Comparison of ENCODE assay signal across 9 mouse cellular contexts in genomic region chr7:4684203-4684602, GRCm38 (mm10). TPM values are rescaled to one million over a fixed set of nuclear protein-coding genes. Genes with fewer than 3 reads are reported as not detected.
DNase-seq lines count a peak whose midpoint lies in the region; ATAC-seq and TF ChIP-seq lines count a peak whose summit lies in the region.
"Had no signal": no experiment of that assay in that cellular context is flagged by ENCODE, and none has a peak within 500 bp of the region (broad histone marks: within the 10 kb centered on the region; RNA-seq: fewer than 3 reads in every experiment).

No protein-coding gene starts in this region.

- peak overlapping the region; percentile 39 for H3ac ChIP-seq in C2C12 (ENCODE audit: control insufficient read depth, insufficient read length, low read depth)

- DNase-seq in gastrocnemius, adult 2 months: no peak
- DNase-seq in gastrocnemius, postnatal 4 days (ENCODE audit: low spot score in 2 of 2): no peak
- DNase-seq in forebrain, embryonic 14.5 days (ENCODE audit: low spot score): no peak
- no peak for DNase-seq in liver, embryonic 14.5 days (ENCODE audit: low read depth in 3 of 3, low spot score in 3 of 3)
- no peak for DNase-seq in ovary, postnatal 14 days (ENCODE audit: low spot score)
- no peak for DNase-seq in layer of hippocampus, adult 9-10 months (ENCODE audit: low spot score)
- no peak for DNase-seq in gastrocnemius, postnatal 25 days

- no peak for TF ChIP-seq EP300 in liver, embryonic 14.5 days (IDR thresholded peaks at IDR 0.05; ENCODE audit: low read depth)

- WGBS in forebrain, embryonic 14.5 days: 1% methylated on average over 13 of the region's 13 CpGs
- 3% methylated on average over 13 of the region's 13 CpGs for WGBS in liver, embryonic 14.5 days (ENCODE audit: insufficient replicate concordance)

- peaks cover 9% of the 10 kb centered on the region for H3K79me3 ChIP-seq in C2C12 (ENCODE audit: low read depth)

- H3K9ac ChIP-seq in forebrain, embryonic 14.5 days (ENCODE audit: low read length): peak overlapping the region; percentile 59
- H3K9ac ChIP-seq in liver, embryonic 14.5 days (replicated peaks): peak overlapping the region; percentile 70

- no peaks in the 10 kb centered on the region for H3K9me3 ChIP-seq in forebrain, embryonic 14.5 days (replicated peaks; ENCODE audit: control insufficient read depth, low read length)
- H3K9me3 ChIP-seq in liver, embryonic 14.5 days (ENCODE audit: control insufficient read depth, low read length): no peaks in the 10 kb centered on the region

- no peak for TF ChIP-seq CTCF in gastrocnemius, adult 2 months (IDR thresholded peaks at IDR 0.05)
- TF ChIP-seq CTCF in C2C12 (IDR thresholded peaks at IDR 0.05; ENCODE audit: control insufficient read depth, insufficient read depth, insufficient read length): no peak
- 0 out of 2 replicates have a peak, but pooled peaks have one; percentile 1 for TF ChIP-seq CTCF in liver, embryonic 14.5 days (IDR thresholded peaks at IDR 0.05; ENCODE audit: low read depth)

- no peak for ATAC-seq in forebrain, embryonic 14.5 days
- ATAC-seq in liver, embryonic 14.5 days (ENCODE audit: insufficient read depth): peak; percentile 1

- H3K79me2 ChIP-seq in C2C12 (ENCODE audit: control insufficient read depth, insufficient read depth): peaks cover 20% of the 10 kb centered on the region

- peaks cover 5% of the 10 kb centered on the region for H3K4me1 ChIP-seq in forebrain, embryonic 14.5 days (ENCODE audit: control insufficient read depth, insufficient read depth, low read length)
- H3K4me1 ChIP-seq in liver, embryonic 14.5 days (replicated peaks; ENCODE audit: control insufficient read depth in 2 of 2, insufficient read depth in 2 of 2, low read length in 1 of 2): peaks cover 11 to 16% of the 10 kb centered on the region in 2 experiments

- peak overlapping the region; percentile 75 for H3K4me2 ChIP-seq in forebrain, embryonic 14.5 days (ENCODE audit: low read length)
- H3K4me2 ChIP-seq in liver, embryonic 14.5 days (ENCODE audit: low read depth): peak overlapping the region; percentile 92

- H3K27ac ChIP-seq in gastrocnemius, adult 2 months: peak overlapping the region; percentile 96
- H3K27ac ChIP-seq in forebrain, embryonic 14.5 days (ENCODE audit: low read depth, low read length): no peak overlapping the region
- H3K27ac ChIP-seq in liver, embryonic 14.5 days: peak overlapping the region; percentile 71

- peak overlapping the region; percentile 87 for H3K4me3 ChIP-seq in gastrocnemius, adult 2 months
- peak overlapping the region; percentile 71 for H3K4me3 ChIP-seq in C2C12 (ENCODE audit: insufficient read depth, poor library complexity, severe bottlenecking)
- peak overlapping the region; percentile 67 for H3K4me3 ChIP-seq in forebrain, embryonic 14.5 days (ENCODE audit: low read depth, low read length)
- peak overlapping the region; percentile 87 to 97 for H3K4me3 ChIP-seq in liver, embryonic 14.5 days (ENCODE audit: insufficient read depth in 1 of 2, low read depth in 2 of 2, low read length in 2 of 2)

- H3K36me3 ChIP-seq in C2C12 (ENCODE audit: control insufficient read depth, insufficient read depth): peaks cover 19% of the 10 kb centered on the region
- H3K36me3 ChIP-seq in forebrain, embryonic 14.5 days (ENCODE audit: control insufficient read depth, insufficient read depth, low read length): peaks cover 13% of the 10 kb centered on the region
- peaks cover 2% of the 10 kb centered on the region for H3K36me3 ChIP-seq in liver, embryonic 14.5 days (replicated peaks; ENCODE audit: control insufficient read depth, insufficient read depth, low read depth)

- intact Hi-C loops in gastrocnemius, adult 2 months (cut with DNase I): loop anchor here (2.0 kb wide), 1 partner anchor 55 kb away; no protein-coding TSS in a partner anchor

- no peaks in the 10 kb centered on the region for H3K27me3 ChIP-seq in C2C12 (ENCODE audit: control insufficient read depth, insufficient read depth, insufficient read length)
- H3K27me3 ChIP-seq in forebrain, embryonic 14.5 days (replicated peaks; ENCODE audit: control insufficient read depth, insufficient read depth, low read length): no peaks in the 10 kb centered on the region
- no peaks in the 10 kb centered on the region for H3K27me3 ChIP-seq in liver, embryonic 14.5 days (ENCODE audit: control insufficient read depth, insufficient read depth, low read length)

TF ChIP-seq in C2C12, 6 proteins besides CTCF, POLR2A, EP300 and RAD21:
- TF ChIP-seq CEBPB (IDR thresholded peaks at IDR 0.05; ENCODE audit: low read depth) (no peak), MAX (IDR thresholded peaks at IDR 0.05) (no peak), MYOG (IDR thresholded peaks at IDR 0.05; ENCODE audit: control insufficient read depth, extremely low read depth, insufficient read length) (no peak), MYOD1 (IDR thresholded peaks at IDR 0.05; ENCODE audit: control insufficient read depth, insufficient read length, low read depth) (no peak), USF1 (IDR thresholded peaks at IDR 0.05; ENCODE audit: low read depth) (no peak), FOSL1 (IDR thresholded peaks at IDR 0.05; ENCODE audit: insufficient read depth, low read length, poor library complexity, severe bottlenecking) (no peak)

RNA-seq across cellular contexts. Expression of gene Hspbp1, which starts 0.7 kb away (rescaled TPM):
- 10 to 100 TPM; 23.4 to 29.8 TPM for total RNA-seq in gastrocnemius, adult 2 months (2021)
- total RNA-seq in gastrocnemius, postnatal 4 days (2021): 10 to 100 TPM; 25.7 to 27.8 TPM
- polyA plus RNA-seq in C2C12 (2012; fragmentation: generic; extraction: Trizol): 110 TPM
- polyA plus RNA-seq in forebrain, embryonic 14.5 days (2014; fragmentation: Nextera tagmentation; extraction: Ambion mirVana): 141 and 156 TPM in 2 replicates
- 28.2 and 38.5 TPM in 2 replicates for polyA plus RNA-seq in liver, embryonic 14.5 days (2012; rRNA removed)
- 56.7 and 60.6 TPM in 2 replicates for polyA plus RNA-seq in liver, embryonic 14.5 days (2014; fragmentation: Nextera tagmentation; extraction: Ambion mirVana)
- 10 to 100 TPM; 21.8 to 23.1 TPM for total RNA-seq in gastrocnemius, postnatal 25 days (2021)

RNA-seq across cellular contexts. Expression of gene Brsk1, which starts 6.2 kb away (rescaled TPM):
- under 1 TPM; 0.48 to 0.75 TPM for total RNA-seq in gastrocnemius, adult 2 months (2021)
- total RNA-seq in gastrocnemius, postnatal 4 days (2021): 1 to 10 TPM; 6.7 to 7.3 TPM
- 15.3 TPM for polyA plus RNA-seq in C2C12 (2012; fragmentation: generic; extraction: Trizol)
- 7.9 and 8.0 TPM in 2 replicates for polyA plus RNA-seq in forebrain, embryonic 14.5 days (2014; fragmentation: Nextera tagmentation; extraction: Ambion mirVana)
- polyA plus RNA-seq in liver, embryonic 14.5 days (2012; rRNA removed): 0.39 and 0.54 TPM in 2 replicates
- not detected in 2 replicates for polyA plus RNA-seq in liver, embryonic 14.5 days (2014; fragmentation: Nextera tagmentation; extraction: Ambion mirVana)
- 1 to 10 TPM; 1.4 to 1.7 TPM for total RNA-seq in gastrocnemius, postnatal 25 days (2021)

RNA-seq across cellular contexts. Expression of gene Ppp6r1, which starts 25.4 kb away (rescaled TPM):
- total RNA-seq in gastrocnemius, adult 2 months (2021): 10 to 100 TPM; 45.0 to 51.2 TPM
- 10 to 100 TPM; 72.0 to 76.5 TPM for total RNA-seq in gastrocnemius, postnatal 4 days (2021)
- 56.1 TPM for polyA plus RNA-seq in C2C12 (2012; fragmentation: generic; extraction: Trizol)
- polyA plus RNA-seq in forebrain, embryonic 14.5 days (2014; fragmentation: Nextera tagmentation; extraction: Ambion mirVana): 4.4 and 5.3 TPM in 2 replicates
- polyA plus RNA-seq in liver, embryonic 14.5 days (2012; rRNA removed): 30.8 and 33.6 TPM in 2 replicates
- 4.3 and 5.1 TPM in 2 replicates for polyA plus RNA-seq in liver, embryonic 14.5 days (2014; fragmentation: Nextera tagmentation; extraction: Ambion mirVana)
- 10 to 100 TPM; 41.8 to 46.2 TPM for total RNA-seq in gastrocnemius, postnatal 25 days (2021)

RNA-seq across cellular contexts. Expression of gene Tmem150b, which starts 40.8 kb away (rescaled TPM):
- under 1 TPM in 1 of 2 experiments, not detected in 1; 0.22 TPM for total RNA-seq in gastrocnemius, adult 2 months (2021)
- total RNA-seq in gastrocnemius, postnatal 4 days (2021): under 1 TPM; 0.13 to 0.29 TPM
- polyA plus RNA-seq in C2C12 (2012; fragmentation: generic; extraction: Trizol): 0.07 TPM
- 0.12 TPM in 1 of 2 replicates, not detected in the other for polyA plus RNA-seq in forebrain, embryonic 14.5 days (2014; fragmentation: Nextera tagmentation; extraction: Ambion mirVana)
- 0.31 TPM in 2 replicates for polyA plus RNA-seq in liver, embryonic 14.5 days (2012; rRNA removed)
- polyA plus RNA-seq in liver, embryonic 14.5 days (2014; fragmentation: Nextera tagmentation; extraction: Ambion mirVana): 0.18 TPM in 1 of 2 replicates, not detected in the other
- total RNA-seq in gastrocnemius, postnatal 25 days (2021): under 1 TPM in 1 of 2 experiments, not detected in 1; 0.23 TPM
- total RNA-seq: heart, postnatal 14 days had no signal

RNA-seq across cellular contexts. Expression of gene Tmem86b, which starts 53.0 kb away (rescaled TPM):
- 1 to 10 TPM; 2.6 to 3.3 TPM for total RNA-seq in gastrocnemius, adult 2 months (2021)
- total RNA-seq in gastrocnemius, postnatal 4 days (2021): 1 to 10 TPM; 7.0 to 7.8 TPM
- 2.8 TPM for polyA plus RNA-seq in C2C12 (2012; fragmentation: generic; extraction: Trizol)
- 2.4 and 2.6 TPM in 2 replicates for polyA plus RNA-seq in forebrain, embryonic 14.5 days (2014; fragmentation: Nextera tagmentation; extraction: Ambion mirVana)
- polyA plus RNA-seq in liver, embryonic 14.5 days (2012; rRNA removed): 36.4 and 51.0 TPM in 2 replicates
- polyA plus RNA-seq in liver, embryonic 14.5 days (2014; fragmentation: Nextera tagmentation; extraction: Ambion mirVana): 30.5 and 32.9 TPM in 2 replicates
- 1 to 10 TPM; 2.4 to 3.0 TPM for total RNA-seq in gastrocnemius, postnatal 25 days (2021)
